Mouse (Mus musculus) CH12F3 (cell line): ENCODE measurements around the gene Ddt.

Experiments used
- in situ Hi-C: fragments of 300-500 bp; cut with MboI; formaldehyde crosslinking; loops from 2 replicates; pipeline ENCODE4 v1.14.3; 2020; ENCODE audit warnings: low sequenced_read_pairs

Gene Ddt

DNA sequence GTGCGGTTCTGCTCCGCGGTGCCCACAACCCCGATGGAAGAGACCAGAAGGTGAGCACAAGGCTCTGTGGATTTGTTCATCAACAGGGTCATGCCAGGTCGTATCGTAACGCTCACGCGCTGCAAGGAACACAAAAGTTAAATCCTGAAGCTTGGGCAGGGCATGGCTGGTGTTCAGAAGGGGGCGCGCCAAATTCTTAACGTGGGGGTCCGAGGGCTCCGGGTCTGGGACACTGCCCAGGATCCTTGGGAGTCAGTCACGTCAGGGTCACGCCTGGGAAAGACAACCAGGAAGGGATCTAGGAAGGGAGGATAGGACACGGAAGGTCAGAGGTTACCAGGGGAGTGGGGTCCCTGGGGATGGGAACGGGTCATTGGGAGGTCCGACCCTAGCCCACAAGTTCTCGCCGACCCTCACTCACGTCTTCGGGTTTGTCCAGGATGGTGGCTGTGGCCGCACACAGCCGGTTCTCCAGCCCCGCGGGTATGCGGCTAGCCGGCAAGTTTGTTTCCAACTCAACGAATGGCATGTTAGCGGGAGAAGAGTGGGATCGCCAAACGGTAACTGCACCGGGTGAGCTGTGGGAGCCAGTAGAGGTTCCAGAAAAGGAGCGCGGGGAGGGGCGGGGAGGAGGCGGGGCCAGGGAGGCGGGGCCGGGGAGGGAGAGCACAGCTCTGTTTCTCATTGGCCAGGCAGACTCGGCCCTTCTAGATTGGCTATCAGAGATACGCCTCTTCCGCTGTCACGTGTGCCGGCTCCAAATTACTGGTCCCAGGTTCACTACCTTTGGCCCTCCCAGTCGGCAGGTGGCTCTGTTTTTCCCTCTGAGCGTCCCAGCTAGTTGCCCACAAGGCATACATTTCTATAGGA, at the start of gene Ddt:
TSS of gene Ddt (minus strand) at position 620 of the 870 bp plus-strand sequence.
- in situ Hi-C loops, result no loop called here

DNA sequence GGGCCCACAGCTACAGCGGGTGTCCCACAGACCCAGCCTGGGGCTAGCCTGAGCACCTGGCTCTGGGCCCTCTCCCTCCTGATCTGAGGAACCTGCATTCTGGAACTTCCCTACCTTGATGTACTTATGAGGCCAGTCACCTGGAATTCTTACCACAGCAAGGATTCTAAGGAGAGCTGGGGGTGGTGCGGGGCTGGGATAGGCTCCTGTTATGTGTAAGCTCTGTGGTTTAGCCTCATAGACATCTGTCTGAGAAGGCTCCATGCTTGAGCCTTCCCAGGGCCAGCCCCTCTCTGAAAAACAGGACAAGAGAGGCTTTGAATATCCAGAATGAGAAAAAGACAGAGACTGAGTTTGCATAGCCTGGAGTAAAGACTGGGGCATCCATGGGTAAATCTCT, 49.2 kb upstream of the Ddt start, which contains the start of gene Gstt4:
TSS of gene Gstt4 (minus strand) at position 101 of the 400 bp plus-strand sequence.
- in situ Hi-C loops, result loop anchor here (5.0 kb wide), 1 partner anchor 40 kb away; the partner anchor contains the start of genes Gm20441 and Gstt3

GRCm38 (mm10) chr10:75819882-75820281, 46.7 kb upstream of the Ddt start:
- in situ Hi-C loops, result loop anchor here (5.0 kb wide), 1 partner anchor 38 kb away; the partner anchor contains the start of genes Gm20441 and Gstt3

DNA sequence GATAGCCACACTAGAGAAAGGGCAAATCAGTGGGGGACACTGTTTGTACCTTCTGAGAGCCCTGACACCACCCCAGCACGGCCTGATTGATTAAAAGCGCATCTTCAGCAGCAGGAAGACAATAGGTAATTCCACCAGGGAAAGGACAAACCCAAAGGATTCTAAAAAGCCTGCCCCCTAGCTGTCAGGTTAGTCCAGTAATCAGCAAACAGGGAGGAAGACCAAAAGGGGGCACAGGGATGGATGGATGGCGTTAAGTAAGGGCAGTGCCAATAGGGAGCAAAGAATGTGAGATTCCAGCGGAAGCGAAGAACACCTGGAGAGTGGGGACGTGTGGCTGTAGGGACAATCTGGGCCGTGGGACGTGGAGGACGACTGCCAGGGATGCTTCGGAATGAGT, 45.4 kb upstream of the Ddt start:
- in situ Hi-C loops, result no loop called here

DNA sequence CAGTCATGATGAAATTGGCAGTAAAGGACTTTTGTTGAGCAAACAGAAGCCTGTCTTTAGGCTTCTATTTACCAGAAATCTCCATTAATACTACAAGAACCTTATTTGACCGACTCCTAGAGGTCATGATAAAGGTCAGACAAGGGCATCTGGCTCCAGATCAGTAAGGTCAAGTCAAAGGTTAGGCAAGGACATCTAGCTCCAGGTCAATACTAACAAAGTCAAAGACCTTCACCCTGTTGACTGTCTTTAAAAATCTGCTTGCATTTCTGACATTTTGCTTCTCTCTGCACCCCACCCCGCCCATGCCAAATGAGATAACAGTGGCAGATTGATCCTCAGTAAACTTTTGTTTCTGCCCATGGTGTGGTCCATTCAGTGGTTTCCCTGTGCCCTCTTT, 31.0 kb upstream of the Ddt start:
- in situ Hi-C loops, result no loop called here

GRCm38 (mm10) chr10:75798176-75798696, 25.0 kb upstream of the Ddt start, which contains the start of gene Gstt1:
Gene Gstt1, minus strand, starts transcription at chr10:75798584.
- in situ Hi-C loops, result no loop called here

DNA sequence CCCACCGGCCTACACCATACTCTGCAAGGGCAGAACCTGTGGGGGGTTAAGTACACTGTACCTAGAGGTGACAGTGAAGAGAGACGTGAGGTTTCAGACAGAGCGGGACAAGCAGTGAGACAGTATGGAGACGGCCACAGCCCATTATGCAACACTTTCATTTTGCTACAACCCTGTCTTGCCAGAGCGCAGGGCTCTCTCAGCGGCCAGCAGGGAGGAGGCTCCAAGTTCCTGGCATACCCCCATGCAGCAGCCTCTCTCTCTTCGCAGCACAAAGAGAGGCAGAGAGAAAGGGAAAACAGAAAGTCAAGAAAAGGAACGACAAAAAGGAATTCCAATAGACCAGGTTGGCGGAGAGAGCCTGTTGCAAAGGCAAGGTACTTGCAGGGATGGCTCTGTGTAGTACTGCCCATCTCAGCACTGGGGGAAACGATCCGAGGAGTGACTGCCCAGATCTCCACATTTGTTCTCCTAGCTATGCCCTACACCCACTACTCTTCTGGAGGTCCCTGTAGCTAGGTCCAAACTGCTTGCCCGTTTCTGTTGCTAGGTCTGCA, 24.5 kb upstream of the Ddt start:
- in situ Hi-C loops, result no loop called here

GRCm38 (mm10) chr10:75796731-75797516, 23.7 kb upstream of the Ddt start:
- in situ Hi-C loops, result no loop called here

DNA sequence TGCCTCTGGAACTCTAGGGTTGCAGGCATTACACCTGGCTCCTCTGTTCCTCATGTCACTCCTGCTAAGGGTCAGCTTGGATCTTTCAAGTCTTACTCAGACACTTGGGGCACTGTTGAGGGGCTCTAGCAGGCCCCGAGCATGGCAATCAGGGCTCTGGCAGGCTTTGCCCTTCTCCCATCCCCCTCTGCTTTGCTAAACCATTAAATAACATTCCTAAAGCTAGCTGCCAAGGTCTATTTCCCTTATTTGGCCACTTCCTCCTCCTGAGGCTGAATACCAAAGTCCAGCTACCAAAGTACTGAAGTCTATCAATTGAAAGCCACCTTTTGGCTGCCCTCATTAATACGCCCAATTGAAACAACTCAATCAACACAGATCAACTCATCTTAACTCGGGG, 21.7 kb upstream of the Ddt start:
- in situ Hi-C loops, result no loop called here

- in situ Hi-C loops, result no loop called here
Observed at GRCm38 (mm10) chr10:75790773-75791172, 17.6 kb upstream of the Ddt start.

DNA sequence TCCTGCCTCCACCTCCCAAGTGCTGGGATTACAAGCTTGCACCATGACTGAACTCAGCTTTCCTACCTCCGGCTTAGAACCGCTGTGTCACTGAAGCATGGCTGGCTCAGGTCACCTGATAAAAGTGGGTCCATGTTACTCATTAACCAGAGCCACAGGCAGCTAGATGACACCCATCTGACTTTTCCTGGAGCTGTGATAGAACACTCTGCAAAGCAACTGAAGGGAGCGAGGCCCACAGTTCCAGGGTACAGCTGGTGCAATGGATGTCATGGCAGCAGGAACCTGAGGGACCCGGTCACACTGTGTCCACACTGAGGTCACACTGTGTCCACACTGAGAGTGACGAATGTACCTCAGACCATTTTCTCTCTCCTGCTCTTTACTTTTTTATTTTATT, 16.6 kb upstream of the Ddt start:
- in situ Hi-C loops, result no loop called here

DNA sequence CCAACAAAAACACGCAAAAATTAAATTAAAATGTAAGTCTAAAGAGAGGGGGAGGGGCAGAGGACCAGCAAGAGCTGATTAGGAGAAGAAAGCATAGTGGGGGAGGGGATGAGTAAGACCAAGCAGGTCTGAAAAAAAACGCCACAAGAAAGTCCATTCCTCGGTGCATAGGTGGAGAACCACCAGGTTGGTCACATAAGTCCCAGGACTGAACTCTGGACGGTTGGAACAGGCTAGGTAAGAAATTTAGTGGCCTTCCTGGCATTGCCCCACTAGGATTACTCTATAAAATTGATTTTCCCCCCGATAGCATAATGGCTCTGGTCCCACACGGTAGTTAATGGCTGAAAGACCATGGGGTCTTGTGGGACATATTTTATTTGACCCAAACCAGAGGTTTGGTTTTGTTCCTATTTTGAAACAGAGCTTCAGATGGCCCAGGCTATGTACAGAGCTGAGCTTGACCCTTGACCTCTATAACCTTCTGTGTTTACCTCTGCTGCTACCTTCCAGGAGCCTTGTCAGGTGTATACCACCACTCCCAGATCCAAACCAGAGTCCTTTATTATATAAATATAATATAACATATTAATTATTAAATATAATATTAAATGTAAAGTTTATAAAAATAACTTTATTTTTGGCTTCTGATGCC, 16.0 kb upstream of the Ddt start:
- in situ Hi-C loops, result no loop called here

- in situ Hi-C loops, result no loop called here
Observed at GRCm38 (mm10) chr10:75788277-75788676, 15.1 kb upstream of the Ddt start.

DNA sequence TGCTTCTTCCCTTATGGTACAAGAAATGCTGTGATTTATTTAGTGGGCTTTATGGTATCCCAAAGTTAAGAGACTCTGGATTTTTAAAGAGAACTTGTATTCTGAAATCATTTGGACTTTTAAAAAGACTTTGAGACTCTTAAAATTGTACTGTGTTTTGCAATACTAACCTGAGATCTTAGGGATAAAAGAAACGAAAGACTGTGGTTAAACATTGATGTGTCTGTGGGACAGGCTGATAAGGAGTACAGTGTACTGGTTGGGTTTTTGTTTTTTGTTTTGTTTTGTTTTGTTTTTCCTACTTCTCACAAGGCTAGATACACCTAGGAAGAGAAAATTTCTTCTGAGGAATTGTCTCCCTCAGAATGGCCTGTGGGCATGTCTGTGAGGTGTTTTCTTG, 12.2 kb upstream of the Ddt start:
- in situ Hi-C loops, result no loop called here

DNA sequence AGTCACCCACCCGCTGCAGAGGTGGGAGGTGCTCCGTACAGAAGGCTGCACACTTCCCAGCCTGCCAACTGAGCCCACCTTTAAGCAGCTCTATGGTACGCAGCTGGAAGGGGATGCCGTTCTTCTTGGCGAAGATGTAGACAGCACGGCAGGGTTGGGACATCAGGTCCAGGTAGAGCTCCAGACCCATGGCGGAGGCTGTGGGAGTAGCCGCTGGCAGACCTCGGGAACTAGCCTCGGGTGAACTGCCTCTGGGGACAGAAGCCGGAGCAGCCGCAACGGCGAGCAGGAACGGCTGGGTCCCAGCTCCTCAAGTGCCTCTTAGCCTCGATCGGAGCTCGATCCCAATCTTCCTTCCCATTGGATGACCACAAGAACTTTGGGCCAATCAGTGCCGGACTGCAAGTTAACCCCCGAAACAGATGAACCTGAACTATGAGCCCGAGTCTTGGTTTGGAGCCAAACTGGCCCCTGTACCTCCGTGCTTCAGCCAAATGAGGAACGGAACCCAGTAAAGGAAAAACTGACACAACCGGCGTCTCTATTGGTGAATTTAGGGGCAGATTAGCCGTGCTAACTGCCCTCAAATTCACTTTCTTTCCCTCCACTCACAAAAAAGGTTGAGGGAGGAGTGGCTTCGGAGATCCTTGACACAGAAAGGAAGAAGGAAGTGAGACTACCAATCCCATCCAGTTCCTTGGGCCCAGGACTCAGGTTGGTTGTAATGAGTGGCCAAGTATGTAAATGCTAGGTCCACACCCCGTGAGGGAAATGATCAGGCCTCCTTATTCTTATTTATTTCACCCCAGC, 7.8 kb upstream of the Ddt start, which contains the start of the genes Gm20441 and Gstt3:
TSS of gene Gm20441 (minus strand) at position 186 of the 810 bp plus-strand sequence.
TSS of gene Gstt3 (minus strand) at position 646 of the 810 bp plus-strand sequence.
- in situ Hi-C loops, result loop anchor here (5.0 kb wide), 1 partner anchor 41 kb away; the partner anchor contains the start of gene Gstt4

- in situ Hi-C loops, result loop anchor here (5.0 kb wide), 1 partner anchor 43 kb away; the partner anchor contains the start of gene Gstt4
Observed at GRCm38 (mm10) chr10:75779206-75780174, 6.3 kb upstream of the Ddt start.

DNA sequence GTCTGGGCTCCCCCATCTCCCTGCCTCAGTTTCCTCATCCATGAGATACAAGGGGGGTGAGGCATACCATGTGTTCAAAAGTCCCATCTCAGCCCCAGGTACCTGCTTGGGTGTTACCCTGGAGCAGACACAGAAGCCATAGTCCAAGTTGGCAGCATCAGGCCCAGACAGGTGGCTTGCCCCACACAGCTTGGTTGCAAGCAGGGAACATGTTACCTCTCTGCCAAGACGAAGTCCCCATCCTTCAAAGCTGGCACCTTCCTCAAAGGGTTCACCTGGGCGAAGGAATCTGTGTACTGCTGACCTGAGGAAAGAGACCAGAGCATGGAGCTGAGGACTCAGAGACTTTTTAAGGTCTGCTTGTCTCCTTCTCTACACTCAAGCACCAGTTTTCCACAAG, 4.7 kb upstream of the Ddt start:
- in situ Hi-C loops, result no loop called here

GRCm38 (mm10) chr10:75776562-75776961, 3.3 kb upstream of the Ddt start:
- in situ Hi-C loops, result no loop called here
